Mouse (Mus musculus) ovary, adult 18-20 months (tissue): ENCODE measurements around the gene Cabs1.

ENCODE experiments used
- DNase-seq: peaks from one replicate; pipeline ENCODE4 v3.0.0; 2022; ENCODE audit warnings: low spot score, mixed read lengths

The Cabs1 gene

GRCm38 (mm10) chr5:87979139-87979538, at the start of gene Cabs1:
Gene Cabs1 (plus strand): TSS chr5:87979439.
- no peak for DNase-seq

GRCm38 (mm10) chr5:87931603-87932002, 47.6 kb upstream of the Cabs1 start:
- DNase-seq: no peak

DNA sequence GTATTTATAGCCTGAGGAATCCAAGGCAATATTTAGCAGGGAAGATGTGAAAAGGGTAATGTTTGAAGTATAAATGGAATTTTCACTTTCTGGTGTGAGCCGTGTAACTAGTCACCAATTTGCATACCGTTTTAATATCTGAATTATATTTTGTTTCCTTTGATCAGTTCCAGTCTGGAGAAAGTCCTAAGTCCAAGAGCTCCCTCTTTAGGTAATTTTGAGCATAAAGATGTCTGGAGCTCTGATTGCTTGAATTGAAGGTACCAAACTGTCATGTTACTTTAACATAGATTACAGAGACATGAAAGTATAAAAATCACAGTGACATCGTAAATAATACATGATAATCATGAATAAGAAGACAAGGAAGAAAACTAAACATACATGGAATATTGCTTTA, 38.5 kb upstream of the Cabs1 start:
- DNase-seq: no peak

GRCm38 (mm10) chr5:87942515-87942914, 36.7 kb upstream of the Cabs1 start:
- DNase-seq: no peak

DNA sequence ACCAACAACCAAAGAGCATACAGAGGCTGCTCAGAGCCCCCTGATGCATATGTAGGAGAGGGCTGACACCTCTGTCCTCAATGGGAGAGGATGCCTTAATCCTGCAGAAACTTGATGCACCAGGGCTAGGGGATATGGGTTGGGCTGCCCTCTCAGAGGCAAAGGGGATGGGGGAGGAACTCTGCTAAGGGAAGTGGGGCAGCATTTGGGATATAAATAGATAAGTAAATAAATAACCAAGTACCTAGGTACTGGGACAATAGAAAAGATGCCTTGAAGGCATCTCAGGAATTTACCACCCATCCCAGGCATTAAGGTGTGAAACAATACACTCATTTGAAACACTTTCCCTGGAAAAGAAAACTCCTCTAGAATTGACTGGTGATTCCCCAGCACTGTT, 27.4 kb upstream of the Cabs1 start:
- DNase-seq: no peak

DNA sequence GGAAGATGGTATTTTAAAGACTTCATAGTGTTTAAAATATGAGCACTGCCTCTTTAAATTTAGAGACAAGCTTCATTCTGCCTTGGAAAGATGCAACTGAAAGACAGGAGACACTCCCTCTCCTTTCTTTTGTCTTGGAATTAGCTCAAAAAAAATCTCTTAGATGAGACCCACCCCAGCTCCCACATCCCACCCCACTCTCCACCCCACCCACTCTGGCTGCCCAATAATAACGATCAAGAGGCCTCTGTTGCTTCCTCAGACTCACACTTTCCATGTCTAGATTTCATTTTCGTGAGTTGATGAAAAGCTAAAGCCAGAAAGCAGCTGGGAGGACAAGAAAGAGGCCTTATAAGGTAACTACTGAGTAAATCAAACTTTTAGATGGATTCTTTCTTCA, 10.0 kb upstream of the Cabs1 start, which contains the start of the genes 2310003L06Rik and Gm28434:
TSS of gene 2310003L06Rik (plus strand) at position 259 of the 400 bp plus-strand sequence.
TSS of gene Gm28434 (plus strand) at position 317 of the 400 bp plus-strand sequence.
- DNase-seq: no peak

DNA sequence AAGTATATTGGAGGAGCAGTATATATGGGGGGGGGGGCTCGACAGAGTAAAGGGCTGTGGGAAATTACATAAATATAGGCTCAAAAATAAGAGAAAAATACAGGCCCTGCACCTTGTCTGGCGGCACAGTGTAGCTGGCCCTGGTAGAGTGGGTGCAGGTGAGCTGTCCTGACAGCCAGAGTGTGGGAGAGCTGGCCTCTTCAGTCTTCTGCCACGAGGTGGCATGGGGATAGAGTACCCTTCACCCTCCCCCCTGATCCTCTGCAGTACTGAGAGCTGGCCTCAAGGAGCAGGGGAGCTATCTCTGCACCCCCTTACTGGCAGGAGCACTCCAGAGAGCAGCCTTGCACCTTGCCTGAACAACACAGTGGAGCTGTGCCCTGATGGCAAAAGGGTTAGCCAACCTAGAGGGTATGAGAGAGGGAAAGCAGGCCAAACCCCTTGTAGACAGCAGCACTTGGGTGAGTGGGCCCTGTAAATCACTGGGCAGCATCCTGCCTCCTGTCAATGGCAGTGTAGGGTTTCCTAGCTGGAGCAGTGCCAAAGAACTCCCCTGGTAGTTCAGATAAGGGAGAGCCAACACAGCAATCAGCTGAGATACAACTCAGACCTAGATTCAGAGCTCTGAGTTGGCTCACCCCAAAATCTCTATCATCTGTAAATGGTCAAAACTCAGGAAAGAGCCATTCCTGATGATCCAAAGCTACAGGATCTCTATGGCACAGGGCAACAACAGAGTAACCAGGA, 3.4 kb downstream of the Cabs1 start:
- DNase-seq: no peak

- DNase-seq: no peak
Measured at GRCm38 (mm10) chr5:88002249-88002648, 23.0 kb downstream of the Cabs1 start, which contains the start of gene Smr3a. Gene Smr3a (plus strand): TSS chr5:88002549.

- no peak for DNase-seq
Measured at GRCm38 (mm10) chr5:88005241-88005640, 26.0 kb downstream of the Cabs1 start.
